Comparison of ENCODE assay signal across 24 mouse cellular contexts in the genomic region with DNA sequence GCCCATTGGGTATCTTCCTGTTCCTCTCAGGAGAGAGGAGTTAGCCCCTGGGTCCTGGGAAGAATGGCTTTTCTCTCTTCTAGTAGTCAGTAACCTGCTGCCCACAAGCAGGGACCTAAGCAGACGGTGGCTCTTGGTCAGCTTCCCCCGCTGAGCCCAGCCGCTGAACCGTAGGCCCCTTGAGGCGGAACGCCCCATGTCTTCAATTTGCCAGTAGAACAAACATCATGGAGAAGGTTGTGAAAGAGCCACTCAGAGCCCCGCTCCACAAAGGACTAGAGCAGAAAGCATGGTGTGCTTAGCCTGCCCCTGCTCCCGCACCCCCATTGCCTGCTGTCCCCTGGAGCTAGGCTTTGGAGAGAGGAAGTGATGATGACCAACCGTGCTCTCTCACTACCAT. TPM values are rescaled to one million over a fixed set of nuclear protein-coding genes. Genes with fewer than 3 reads are reported as not detected.
DNase-seq lines count a peak whose midpoint lies in the region; ATAC-seq and TF ChIP-seq lines count a peak whose summit lies in the region.
"Had no signal": no experiment of that assay in that cellular context is flagged by ENCODE, and none has a peak within 500 bp of the region (broad histone marks: within the 10 kb centered on the region; RNA-seq: fewer than 3 reads in every experiment).

No protein-coding gene starts in this region.

- no peaks in the 10 kb centered on the region for H3K36me3 ChIP-seq in midbrain, embryonic 11.5 days (ENCODE audit: control insufficient read depth, insufficient read depth, low read length)
- H3K36me3 ChIP-seq in midbrain, embryonic 14.5 days (ENCODE audit: control insufficient read depth, insufficient read depth, low read length): no peaks in the 10 kb centered on the region
- H3K36me3 ChIP-seq in lung, embryonic 16.5 days (ENCODE audit: control insufficient read depth, insufficient read depth, low read length): no peaks in the 10 kb centered on the region
- H3K36me3 ChIP-seq: embryonic facial prominence, embryonic 10.5 days; embryonic facial prominence, embryonic 15.5 days; hindbrain, embryonic 13.5 days; limb, embryonic 12.5 days; liver, embryonic 15.5 days; midbrain, embryonic 15.5 days; neural tube, embryonic 15.5 days had no signal

- 85% methylated on average over 9 of the region's 9 CpGs for WGBS in midbrain, embryonic 11.5 days
- 66% methylated on average over 9 of the region's 9 CpGs for WGBS in midbrain, embryonic 14.5 days
- 56% methylated on average over 9 of the region's 9 CpGs for WGBS in lung, embryonic 16.5 days
- WGBS in cerebellum, adult 2 months: 61% methylated on average over 9 of the region's 9 CpGs

- no peak for TF ChIP-seq CTCF in cerebellum, adult 2 months (IDR thresholded peaks at IDR 0.05; ENCODE audit: borderline replicate concordance, insufficient read depth, low read depth, low read length)

- peak; percentile 41 for DNase-seq in kidney, adult 11 months
- DNase-seq in kidney, postnatal 10 days: no peak
- peak; percentile 49 for DNase-seq in midbrain, embryonic 11.5 days (ENCODE audit: low spot score, missing footprints)
- DNase-seq in midbrain, embryonic 14.5 days: no peak
- peak; percentile 71 for DNase-seq in lung, postnatal 36 days
- DNase-seq in cerebellum, adult 2 months: no peak
- no peak for DNase-seq in thymus, postnatal 10 days (ENCODE audit: low spot score in 2 of 2)
- DNase-seq: cerebellum, adult 8-10 months; gastrocnemius, postnatal 25 days; heart, adult 11 months; heart, postnatal 36 days; right cerebral cortex, adult 18-20 months; spleen, adult 18-20 months; thymus, postnatal 36 days had no signal

- no peak overlapping the region for H3K27ac ChIP-seq in midbrain, embryonic 11.5 days (ENCODE audit: low read depth, low read length)
- no peak overlapping the region for H3K27ac ChIP-seq in midbrain, embryonic 14.5 days (replicated peaks; ENCODE audit: low read depth, low read length)
- no peak overlapping the region for H3K27ac ChIP-seq in lung, embryonic 16.5 days (ENCODE audit: low read length)
- H3K27ac ChIP-seq in cerebellum, adult 2 months (ENCODE audit: insufficient read depth, low read length): no peak overlapping the region
- H3K27ac ChIP-seq: embryonic facial prominence, embryonic 10.5 days; embryonic facial prominence, embryonic 15.5 days; hindbrain, embryonic 13.5 days; limb, embryonic 12.5 days; liver, embryonic 15.5 days; midbrain, embryonic 15.5 days; neural tube, embryonic 15.5 days had no signal

- no peak overlapping the region for H3K4me2 ChIP-seq in midbrain, embryonic 11.5 days
- H3K4me2 ChIP-seq in midbrain, embryonic 14.5 days (ENCODE audit: low read length): no peak overlapping the region
- no peak overlapping the region for H3K4me2 ChIP-seq in lung, embryonic 16.5 days (ENCODE audit: low read depth, low read length)
- H3K4me2 ChIP-seq: embryonic facial prominence, embryonic 15.5 days; heart, embryonic 11.5 days; hindbrain, embryonic 13.5 days; limb, embryonic 12.5 days; liver, embryonic 15.5 days; midbrain, embryonic 15.5 days; neural tube, embryonic 15.5 days had no signal

- H3K27me3 ChIP-seq in midbrain, embryonic 11.5 days (ENCODE audit: control insufficient read depth, insufficient read depth, low read length): no peaks in the 10 kb centered on the region
- H3K27me3 ChIP-seq in midbrain, embryonic 14.5 days (ENCODE audit: control insufficient read depth, insufficient read depth, low read length): no peaks in the 10 kb centered on the region
- no peaks in the 10 kb centered on the region for H3K27me3 ChIP-seq in lung, embryonic 16.5 days (ENCODE audit: control insufficient read depth, insufficient read depth, low read depth, low read length)
- no peaks in the 10 kb centered on the region for H3K27me3 ChIP-seq in cerebellum, adult 2 months (ENCODE audit: control insufficient read depth, insufficient read depth, low read length)
- H3K27me3 ChIP-seq: embryonic facial prominence, embryonic 15.5 days; hindbrain, embryonic 13.5 days; limb, embryonic 12.5 days; liver, embryonic 15.5 days; midbrain, embryonic 15.5 days; neural tube, embryonic 15.5 days had no signal

- no peak overlapping the region for H3K4me3 ChIP-seq in midbrain, embryonic 11.5 days (ENCODE audit: low read depth, low read length)
- no peak overlapping the region for H3K4me3 ChIP-seq in midbrain, embryonic 14.5 days (replicated peaks; ENCODE audit: low read depth, low read length)
- no peak overlapping the region for H3K4me3 ChIP-seq in lung, embryonic 16.5 days (ENCODE audit: low read length)
- no peak overlapping the region for H3K4me3 ChIP-seq in cerebellum, adult 2 months (replicated peaks; ENCODE audit: insufficient read depth, low read depth, low read length)
- H3K4me3 ChIP-seq: embryonic facial prominence, embryonic 10.5 days; embryonic facial prominence, embryonic 15.5 days; hindbrain, embryonic 13.5 days; limb, embryonic 12.5 days; liver, embryonic 15.5 days; midbrain, embryonic 15.5 days; neural tube, embryonic 15.5 days had no signal

- H3K4me1 ChIP-seq in midbrain, embryonic 11.5 days (ENCODE audit: control insufficient read depth, insufficient read depth, low read length): no peaks in the 10 kb centered on the region
- 0 out of 2 replicates have a peak, but pooled peaks cover 4% of the 10 kb centered on the region for H3K4me1 ChIP-seq in midbrain, embryonic 14.5 days (ENCODE audit: control insufficient read depth, insufficient read depth, low read length)
- no peaks in the 10 kb centered on the region; the same call in 1 of the 2 replicates for H3K4me1 ChIP-seq in lung, embryonic 16.5 days (replicated peaks; ENCODE audit: control insufficient read depth, insufficient read depth, low read length)
- peaks cover 5% of the 10 kb centered on the region for H3K4me1 ChIP-seq in cerebellum, adult 2 months (ENCODE audit: control insufficient read depth, insufficient read depth, low read length)
- H3K4me1 ChIP-seq: midbrain, embryonic 15.5 days had no signal

- no peak for TF ChIP-seq POLR2A in cerebellum, adult 2 months (IDR thresholded peaks at IDR 0.05; ENCODE audit: borderline replicate concordance, insufficient read depth, low read length)

- H3K9ac ChIP-seq in midbrain, embryonic 11.5 days (ENCODE audit: low read length): no peak overlapping the region
- H3K9ac ChIP-seq in midbrain, embryonic 14.5 days (replicated peaks; ENCODE audit: low read length): no peak overlapping the region
- no peak overlapping the region for H3K9ac ChIP-seq in lung, embryonic 16.5 days (ENCODE audit: low read length)
- H3K9ac ChIP-seq: embryonic facial prominence, embryonic 15.5 days; hindbrain, embryonic 13.5 days; limb, embryonic 12.5 days; liver, embryonic 15.5 days; midbrain, embryonic 15.5 days; neural tube, embryonic 15.5 days had no signal

- ATAC-seq in midbrain, embryonic 11.5 days (ENCODE audit: low FRiP score): no peak
- ATAC-seq in midbrain, embryonic 14.5 days (ENCODE audit: low FRiP score, low TSS enrichment): no peak
- peak; percentile 52; the same call in 1 of the 2 replicates for ATAC-seq in lung, embryonic 16.5 days (ENCODE audit: low read depth)
- ATAC-seq: forebrain, embryonic 14.5 days; midbrain, embryonic 15.5 days had no signal

- no peaks in the 10 kb centered on the region for H3K9me3 ChIP-seq in midbrain, embryonic 11.5 days (ENCODE audit: control insufficient read depth, low read length)
- H3K9me3 ChIP-seq in midbrain, embryonic 14.5 days (ENCODE audit: control insufficient read depth, low read length): no peaks in the 10 kb centered on the region
- no peaks in the 10 kb centered on the region for H3K9me3 ChIP-seq in lung, embryonic 16.5 days (ENCODE audit: control insufficient read depth, low read length)
- H3K9me3 ChIP-seq: embryonic facial prominence, embryonic 10.5 days; embryonic facial prominence, embryonic 15.5 days; hindbrain, embryonic 13.5 days; limb, embryonic 12.5 days; liver, embryonic 15.5 days; midbrain, embryonic 15.5 days; neural tube, embryonic 15.5 days had no signal

RNA-seq across cellular contexts. Expression of gene Vdr, which starts 14.1 kb away (rescaled TPM):
- polyA plus RNA-seq in midbrain, embryonic 11.5 days (2014; fragmentation: Nextera tagmentation; extraction: Ambion mirVana): 0.10 and 0.38 TPM in 2 replicates
- polyA plus RNA-seq in midbrain, embryonic 14.5 days (2014; fragmentation: Nextera tagmentation; extraction: Ambion mirVana): not detected in 2 replicates
- polyA plus RNA-seq in lung, embryonic 16.5 days (2015; fragmentation: Nextera tagmentation; extraction: Ambion mirVana): 1.6 and 1.7 TPM in 2 replicates
- polyA plus RNA-seq in cerebellum, adult 2 months (2012; rRNA removed): 0.41 and 0.46 TPM in 2 replicates

RNA-seq across cellular contexts. Expression of gene Hdac7, which starts 52.0 kb away (rescaled TPM):
- 14.6 and 16.7 TPM in 2 replicates for polyA plus RNA-seq in midbrain, embryonic 11.5 days (2014; fragmentation: Nextera tagmentation; extraction: Ambion mirVana)
- polyA plus RNA-seq in midbrain, embryonic 14.5 days (2014; fragmentation: Nextera tagmentation; extraction: Ambion mirVana): 29.8 and 30.5 TPM in 2 replicates
- polyA plus RNA-seq in lung, embryonic 16.5 days (2015; fragmentation: Nextera tagmentation; extraction: Ambion mirVana): 44.2 and 48.5 TPM in 2 replicates
- polyA plus RNA-seq in cerebellum, adult 2 months (2012; rRNA removed): 38.3 and 40.9 TPM in 2 replicates

Comparison
In these comparisons a context has a peak if more than half of its experiments do, and no peak if none do; other contexts are left out.
1. DNase-seq: peak in kidney, adult 11 months (single experiment), midbrain, embryonic 11.5 days (single experiment) and lung, postnatal 36 days (single experiment); none in kidney, postnatal 10 days (single experiment), midbrain, embryonic 14.5 days (single experiment), cerebellum, adult 2 months (0 of 2) and thymus, postnatal 10 days (0 of 2).